Mouse (Mus musculus) monocyte, adult 59 days (primary cell): ENCODE measurements around the gene Gm20747. TPM values are rescaled to one million over a fixed set of nuclear protein-coding genes. Genes with fewer than 3 reads are reported as not detected.

Experiments
- total RNA-seq, 2 experiments: library from RNA; stranded (reverse); gene quantifications; one replicate each; pipeline ENCODE4 v1.2.4; 2023

Gm20747 gene
- total RNA-seq = not detected

DNA sequence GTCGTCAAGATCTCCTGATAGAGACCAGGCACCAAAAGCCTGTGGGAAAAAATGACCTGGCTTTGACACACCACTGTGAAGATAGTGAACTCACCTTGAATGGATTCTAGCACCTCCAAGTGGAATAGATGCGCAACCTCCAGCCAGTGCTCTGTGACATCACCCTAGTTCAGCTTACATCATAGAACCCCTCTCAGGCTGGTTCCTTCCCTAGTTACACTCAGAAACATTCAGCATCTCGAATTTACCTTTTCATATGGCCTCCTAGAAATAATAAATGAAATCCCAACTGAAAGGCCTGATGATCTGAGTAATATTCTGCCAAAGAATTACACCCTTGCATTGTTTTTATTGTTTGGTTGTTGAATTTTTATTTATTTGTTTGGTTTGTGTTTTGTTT, at the start of gene Gm20747:
Gene Gm20747 (minus strand): TSS at position 101 of the 400 bp plus-strand sequence.

